Mouse (Mus musculus): ENCODE measurements at regions not wholly inside any gene's neighbourhood (a gene's known extent, or its start where the extent isn't known, plus 50 kb on each side); places are given as distances from the start of the nearest gene placed in this dataset.

GRCm38 (mm10) chr16:13046366-13047120, 62.9 kb upstream of the Ercc4 start:
- TF ChIP-seq CTCF (IDR thresholded peaks at IDR 0.05; ENCODE audit: low read depth) (no peak), EP300 (IDR thresholded peaks at IDR 0.05; ENCODE audit: low read depth) (no peak)

All from heart, postnatal 0 days (tissue).